Mouse (Mus musculus): Measurements from ENCODE around the gene Casp9. TPM values are rescaled to one million over a fixed set of nuclear protein-coding genes. Genes with fewer than 3 reads are reported as not detected.
"Not testable (repeated sequence)": the region's sequence is repeated elsewhere in the genome, so short reads cannot be mapped to it uniquely, and the experiment has no call there.

Casp9 gene
- total and polyA plus RNA-seq, 3 experiments, result 2.8 to 6.4 TPM; not detected in 1

- Histone ChIP-seq H3K4me1 (ENCODE audit: control insufficient read depth in 1 of 2, insufficient read depth in 2 of 2, low read length in 2 of 2) (peaks cover 14 to 19% of the 10 kb centered on the region in 2 experiments), H3K36me3 (ENCODE audit: control insufficient read depth in 1 of 2, insufficient read depth in 2 of 2, low read length in 2 of 2) (peaks cover 3 to 25% of the 10 kb centered on the region in 2 experiments)
- not testable (repeated sequence) for H3K27me3 ChIP-seq (ENCODE audit: control insufficient read depth in 1 of 2, insufficient read depth in 2 of 2, low read length in 2 of 2); H3K9me3 ChIP-seq (replicated peaks; ENCODE audit: insufficient read depth, low read length); H3K27ac ChIP-seq (ENCODE audit: control insufficient read depth, low read depth, low read length); H3K4me3 ChIP-seq (ENCODE audit: control insufficient read depth in 1 of 2, insufficient read depth in 1 of 2, low read depth in 2 of 2, low read length in 2 of 2); H3K79me2 ChIP-seq (ENCODE audit: control insufficient read depth, insufficient read depth, low read length, poor library complexity); H3K9ac ChIP-seq (ENCODE audit: control insufficient read depth, low read depth, low read length, poor library complexity, severe bottlenecking)
- DNase-seq (ENCODE audit: low read depth, low spot score), result peak; percentile 32
- TF ChIP-seq RAD21 (IDR thresholded peaks at IDR 0.05; ENCODE audit: low read depth, low read length) (peak; percentile 21), MYC (IDR thresholded peaks at IDR 0.05; ENCODE audit: low read depth, low read length) (peak; percentile 57; the same call in 1 of the 2 replicates), SMC3 (IDR thresholded peaks at IDR 0.05; ENCODE audit: low read depth, low read length) (peak; percentile 44), ZC3H11A (IDR thresholded peaks at IDR 0.05; ENCODE audit: low read depth, low read length) (peak; percentile 20; the same call in 1 of the 2 replicates), CTCF (IDR thresholded peaks at IDR 0.05 in 2 of 3, conservative IDR thresholded peaks at IDR 0.05 in 1 of 3; ENCODE audit: control insufficient read depth in 1 of 3, insufficient read depth in 1 of 3, low read depth in 2 of 3, low read length in 3 of 3, poor library complexity in 1 of 3, severe bottlenecking in 1 of 3) (peak in 2 of 3 experiments; percentile 32 to 42; a peak in 5 of 6 replicates)
Measured at GRCm38 (mm10) chr4:141773019-141773418, 20.4 kb upstream of the Casp9 start.

- peaks cover 0 to 3% of the 10 kb centered on the region in 2 experiments; a peak in 2 of 4 replicates for H3K36me3 ChIP-seq (ENCODE audit: control insufficient read depth in 1 of 2, insufficient read depth in 2 of 2, low read length in 2 of 2)
- no peak overlapping the region for H3K4me3 ChIP-seq (ENCODE audit: control insufficient read depth in 1 of 2, insufficient read depth in 1 of 2, low read depth in 2 of 2, low read length in 2 of 2)
- DNase-seq (ENCODE audit: low read depth, low spot score), result no peak
- no peak overlapping the region for H3K9ac ChIP-seq (ENCODE audit: control insufficient read depth, low read depth, low read length, poor library complexity, severe bottlenecking)
- no peaks in the 10 kb centered on the region for H3K9me3 ChIP-seq (replicated peaks; ENCODE audit: insufficient read depth, low read length)
- no peaks in the 10 kb centered on the region for H3K79me2 ChIP-seq (ENCODE audit: control insufficient read depth, insufficient read depth, low read length, poor library complexity)
- no peak for TF ChIP-seq SMC3 (IDR thresholded peaks at IDR 0.05; ENCODE audit: low read depth, low read length)
- TF ChIP-seq USF2 (IDR thresholded peaks at IDR 0.05; ENCODE audit: borderline replicate concordance in 1 of 2, insufficient read depth in 1 of 2, low read depth in 1 of 2, low read length in 2 of 2), result no peak
- no peak for TF ChIP-seq JUND (IDR thresholded peaks at IDR 0.05; ENCODE audit: low read depth, low read length)
- TF ChIP-seq BHLHE40 (IDR thresholded peaks at IDR 0.05; ENCODE audit: borderline replicate concordance, low read depth, low read length), result no peak
- no peak for TF ChIP-seq E2F4 (IDR thresholded peaks at IDR 0.05; ENCODE audit: borderline replicate concordance, low read depth, low read length)
- TF ChIP-seq MYC (IDR thresholded peaks at IDR 0.05; ENCODE audit: low read depth, low read length), result no peak
- no peak for TF ChIP-seq CHD2 (IDR thresholded peaks at IDR 0.05; ENCODE audit: low read length)
- no peak for TF ChIP-seq SIN3A (IDR thresholded peaks at IDR 0.05; ENCODE audit: low read length)
- no peak for TF ChIP-seq MYB (IDR thresholded peaks at IDR 0.05; ENCODE audit: low read depth, low read length)
- no peaks in the 10 kb centered on the region for H3K27me3 ChIP-seq (ENCODE audit: control insufficient read depth in 1 of 2, insufficient read depth in 2 of 2, low read length in 2 of 2)
- no peak overlapping the region for H3K27ac ChIP-seq (ENCODE audit: control insufficient read depth, low read depth, low read length)
- no peaks in the 10 kb centered on the region for H3K4me1 ChIP-seq (ENCODE audit: control insufficient read depth in 1 of 2, insufficient read depth in 2 of 2, low read length in 2 of 2)
Measured at GRCm38 (mm10) chr4:141779828-141780227, 13.6 kb upstream of the Casp9 start.

- no peaks in the 10 kb centered on the region for H3K9me3 ChIP-seq (replicated peaks; ENCODE audit: insufficient read depth, low read length)
- H3K36me3 ChIP-seq (ENCODE audit: control insufficient read depth in 1 of 2, insufficient read depth in 2 of 2, low read length in 2 of 2), result no peaks in the 10 kb centered on the region; a peak in 1 of 4 replicates
- H3K4me3 ChIP-seq (ENCODE audit: control insufficient read depth in 1 of 2, insufficient read depth in 1 of 2, low read depth in 2 of 2, low read length in 2 of 2), result no peak overlapping the region
- H3K9ac ChIP-seq (ENCODE audit: control insufficient read depth, low read depth, low read length, poor library complexity, severe bottlenecking), result no peak overlapping the region
- TF ChIP-seq MEF2A (IDR thresholded peaks at IDR 0.05; ENCODE audit: extremely low read depth, insufficient replicate concordance, low read depth, low read length, poor library complexity, severe bottlenecking), result no peak
- no peak for TF ChIP-seq TBP (IDR thresholded peaks at IDR 0.05; ENCODE audit: low read depth, low read length)
- TF ChIP-seq KAT2A (conservative IDR thresholded peaks at IDR 0.05; ENCODE audit: low read depth, low read length), result no peak
- TF ChIP-seq POLR2AphosphoS5 (IDR thresholded peaks at IDR 0.05; ENCODE audit: borderline replicate concordance, low read depth, low read length), result no peak
- no peak for TF ChIP-seq SIN3A (IDR thresholded peaks at IDR 0.05; ENCODE audit: low read length)
- no peak for TF ChIP-seq CHD2 (IDR thresholded peaks at IDR 0.05; ENCODE audit: low read length)
- no peak for TF ChIP-seq MXI1 (IDR thresholded peaks at IDR 0.05; ENCODE audit: low read depth, low read length)
- TF ChIP-seq UBTF (IDR thresholded peaks at IDR 0.05; ENCODE audit: borderline replicate concordance, insufficient read depth, low read depth, low read length), result no peak
- TF ChIP-seq HCFC1 (IDR thresholded peaks at IDR 0.05; ENCODE audit: low read depth, low read length), result no peak
- TF ChIP-seq MAZ (IDR thresholded peaks at IDR 0.05; ENCODE audit: low read depth, low read length), result no peak
- TF ChIP-seq MYC (IDR thresholded peaks at IDR 0.05; ENCODE audit: low read depth, low read length), result no peak
- TF ChIP-seq USF2 (IDR thresholded peaks at IDR 0.05; ENCODE audit: borderline replicate concordance in 1 of 2, insufficient read depth in 1 of 2, low read depth in 1 of 2, low read length in 2 of 2), result no peak
- DNase-seq (ENCODE audit: low read depth, low spot score), result no peak
- H3K27me3 ChIP-seq (ENCODE audit: control insufficient read depth in 1 of 2, insufficient read depth in 2 of 2, low read length in 2 of 2), result no peaks in the 10 kb centered on the region
- no peaks in the 10 kb centered on the region for H3K79me2 ChIP-seq (ENCODE audit: control insufficient read depth, insufficient read depth, low read length, poor library complexity)
- H3K27ac ChIP-seq (ENCODE audit: control insufficient read depth, low read depth, low read length), result no peak overlapping the region
- no peaks in the 10 kb centered on the region for H3K4me1 ChIP-seq (ENCODE audit: control insufficient read depth in 1 of 2, insufficient read depth in 2 of 2, low read length in 2 of 2)
Measured at GRCm38 (mm10) chr4:141781201-141781985, 12.0 kb upstream of the Casp9 start.
